Mouse (Mus musculus) stomach, embryonic 16.5 days (tissue): ENCODE results near the gene Avpi1. TPM values are rescaled to one million over a fixed set of nuclear protein-coding genes. Genes with fewer than 3 reads are reported as not detected.

Experiments used
- ATAC-seq: fragments of 200-750 bp; cut with Nextera tagmentation; 2 replicates; pipeline ENCODE4 v1.8.0; 2017; ENCODE audit warnings: moderate number of reproducible peaks, moderate TSS enrichment; ENCODE audit not compliant: insufficient read depth, low FRiP score
- H3K27ac ChIP-seq: fragments of 300-500 bp; sonication (generic); 2 replicates; pipeline ENCODE4 v1.5.1; 2014; ENCODE audit warnings: low read length
- H3K27me3 ChIP-seq: fragments of 300-500 bp; sonication (generic); 2 replicates; pipeline ENCODE4 v1.6.1; 2014; ENCODE audit warnings: low read length, control low read depth, mixed read lengths; ENCODE audit not compliant: control insufficient read depth, insufficient read depth
- H3K36me3 ChIP-seq: fragments of 300-500 bp; sonication (generic); 2 replicates; pipeline ENCODE4 v1.6.1; 2014; ENCODE audit warnings: low read length; ENCODE audit not compliant: control insufficient read depth, insufficient read depth
- H3K4me1 ChIP-seq: fragments of 300-500 bp; sonication (generic); 2 replicates; pipeline ENCODE4 v1.6.1; 2014; ENCODE audit warnings: low read length, control low read depth, mixed read lengths; ENCODE audit not compliant: control insufficient read depth, insufficient read depth
- H3K4me2 ChIP-seq: fragments of 300-500 bp; sonication (generic); 2 replicates; pipeline ENCODE4 v1.6.1; 2014; ENCODE audit warnings: low read depth, low read length, mixed read lengths
- H3K4me3 ChIP-seq: fragments of 300-500 bp; sonication (generic); replicated peaks from 2 replicates; pipeline ENCODE4 v1.5.1; 2014; ENCODE audit warnings: mild to moderate bottlenecking, low read length
- H3K9ac ChIP-seq: fragments of 300-500 bp; sonication (generic); 2 replicates; pipeline ENCODE4 v1.6.1; 2014; ENCODE audit warnings: low read length
- H3K9me3 ChIP-seq: fragments of 300-500 bp; sonication (generic); replicated peaks from 2 replicates; pipeline ENCODE4 v1.6.1; 2016; ENCODE audit warnings: low read length, control low read depth; ENCODE audit not compliant: control insufficient read depth
- WGBS: fragments of 180-500 bp; shearing (Covaris S2); extraction: QIAGEN DNeasy Blood & Tissue Kit; methylation state at CpG from one replicate; pipeline ENCODE4 v1.1.7; 2014; 5-methylcytosine and 5-hydroxymethylcytosine counted together
- polyA plus RNA-seq: library from polyadenylated mRNA; unstranded; fragments of >200 nt; fragmentation: Nextera tagmentation; extraction: Ambion mirVana; gene quantifications from 2 replicates; pipeline ENCODE4 v1.2.1, GENCODE M21; 2015

The Avpi1 gene
- polyA plus RNA-seq, 1 experiment from 2014 or later = 52.4 TPM

- 92% methylated on average over 12 of the region's 12 CpGs for WGBS
- no peak for ATAC-seq
Measured at GRCm38 (mm10) chr19:42079006-42079405, 49.9 kb downstream of the Avpi1 start.

GRCm38 (mm10) chr19:42078566-42078965, 50.3 kb downstream of the Avpi1 start:
- H3K4me1 ChIP-seq = no peaks in the 10 kb centered on the region
- H3K9ac ChIP-seq = no peak overlapping the region
- ATAC-seq = no peak
- no peak overlapping the region for H3K4me3 ChIP-seq
- H3K27ac ChIP-seq = no peak overlapping the region
- H3K9me3 ChIP-seq = no peaks in the 10 kb centered on the region
- H3K36me3 ChIP-seq = no peaks in the 10 kb centered on the region
- no peak overlapping the region for H3K4me2 ChIP-seq
- no peaks in the 10 kb centered on the region for H3K27me3 ChIP-seq
- WGBS = 91% methylated on average over 8 of the region's 8 CpGs

More at GRCm38 (mm10) chr19:42079006-42079405, 49.9 kb downstream of the Avpi1 start:
- Histone ChIP-seq H3K27ac (no peak overlapping the region), H3K36me3 (no peaks in the 10 kb centered on the region), H3K4me3 (no peak overlapping the region), H3K9me3 (no peaks in the 10 kb centered on the region), H3K9ac (no peak overlapping the region), H3K4me1 (no peaks in the 10 kb centered on the region), H3K27me3 (no peaks in the 10 kb centered on the region), H3K4me2 (no peak overlapping the region)

GRCm38 (mm10) chr19:42075992-42076391, 52.9 kb downstream of the Avpi1 start:
- no peak overlapping the region for H3K4me3 ChIP-seq
- WGBS = 90% methylated on average over 16 of the region's 16 CpGs
- no peaks in the 10 kb centered on the region for H3K4me1 ChIP-seq
- H3K4me2 ChIP-seq = no peak overlapping the region
- H3K27ac ChIP-seq = no peak overlapping the region
- no peak for ATAC-seq
- H3K36me3 ChIP-seq = no peaks in the 10 kb centered on the region
- no peaks in the 10 kb centered on the region for H3K9me3 ChIP-seq
- no peaks in the 10 kb centered on the region for H3K27me3 ChIP-seq
- H3K9ac ChIP-seq = no peak overlapping the region

GRCm38 (mm10) chr19:42075051-42075450, 53.8 kb downstream of the Avpi1 start:
- Histone ChIP-seq H3K4me3 (no peak overlapping the region), H3K36me3 (no peaks in the 10 kb centered on the region), H3K9ac (no peak overlapping the region), H3K4me2 (no peak overlapping the region), H3K9me3 (no peaks in the 10 kb centered on the region), H3K27ac (no peak overlapping the region), H3K27me3 (no peaks in the 10 kb centered on the region), H3K4me1 (no peaks in the 10 kb centered on the region)
- 80% methylated on average over 2 of the region's 2 CpGs for WGBS
- ATAC-seq = no peak

Other genes starting within 250 kb of the Avpi1 start
- gene Rrp12, start 232.9 kb downstream of the Avpi1 start, polyA plus RNA-seq = 15.4 and 15.9 TPM in 2 replicates
- gene Pgam1, start 217.1 kb downstream of the Avpi1 start, polyA plus RNA-seq = 706 and 744 TPM in 2 replicates
- gene Exosc1, start 195.6 kb downstream of the Avpi1 start, polyA plus RNA-seq = 63.0 and 64.4 TPM in 2 replicates
- gene Zdhhc16, start 195.6 kb downstream of the Avpi1 start, polyA plus RNA-seq = 76.2 and 76.6 TPM in 2 replicates
- gene Mms19, start 147.9 kb downstream of the Avpi1 start, polyA plus RNA-seq = 27.6 and 31.5 TPM in 2 replicates
- gene Ubtd1, start 147.3 kb downstream of the Avpi1 start, polyA plus RNA-seq = 13.4 and 14.8 TPM in 2 replicates
- gene Ankrd2, start 93.1 kb downstream of the Avpi1 start, polyA plus RNA-seq = 0.84 TPM in 1 of 2 replicates, not detected in the other
- gene Hoga1, start 83.4 kb downstream of the Avpi1 start, polyA plus RNA-seq = 3.5 and 3.6 TPM in 2 replicates
- not detected in 2 replicates for gene 4933411K16Rik, start 76.8 kb downstream of the Avpi1 start, polyA plus RNA-seq
- gene Morn4, start 42.7 kb downstream of the Avpi1 start, polyA plus RNA-seq = 15.3 and 16.0 TPM in 2 replicates
- gene Pi4k2a, start 38.6 kb downstream of the Avpi1 start, polyA plus RNA-seq = 6.8 and 7.0 TPM in 2 replicates
- 8.7 and 8.9 TPM in 2 replicates for gene Marveld1, start 18.3 kb upstream of the Avpi1 start, polyA plus RNA-seq
- gene Zfyve27, start 34.9 kb upstream of the Avpi1 start, polyA plus RNA-seq = 23.8 and 24.5 TPM in 2 replicates
- gene Sfrp5, start 73.2 kb upstream of the Avpi1 start, polyA plus RNA-seq = 6.7 and 6.9 TPM in 2 replicates
- 1.1 and 1.2 TPM in 2 replicates for gene Golga7b, start 118.5 kb upstream of the Avpi1 start, polyA plus RNA-seq